Mouse (Mus musculus) forebrain, embryonic 12.5 days (tissue): ENCODE results near the gene Tpst2. TPM values are rescaled to one million over a fixed set of nuclear protein-coding genes. Genes with fewer than 3 reads are reported as not detected.

Experiments
- ATAC-seq: fragments of 200-750 bp; cut with Nextera tagmentation; 2 replicates; pipeline ENCODE4 v1.8.0; 2017; ENCODE audit warnings: moderate TSS enrichment; ENCODE audit not compliant: low FRiP score
- H3K27ac ChIP-seq: fragments of 300-500 bp; sonication (generic); 2 replicates; pipeline ENCODE4 v1.5.1; 2016; ENCODE audit warnings: mild to moderate bottlenecking
- H3K27me3 ChIP-seq: fragments of 300-500 bp; sonication (generic); 2 replicates; pipeline ENCODE4 v1.6.1; 2016; ENCODE audit warnings: mild to moderate bottlenecking
- H3K36me3 ChIP-seq: fragments of 300-500 bp; sonication (generic); replicated peaks from 2 replicates; pipeline ENCODE4 v1.6.1; 2016; ENCODE audit warnings: mild to moderate bottlenecking
- H3K4me1 ChIP-seq: fragments of 300-500 bp; sonication (generic); 2 replicates; pipeline ENCODE4 v1.6.1; 2016
- H3K4me2 ChIP-seq: fragments of 300-500 bp; sonication (generic); 2 replicates; pipeline ENCODE4 v1.6.1; 2016; ENCODE audit warnings: mild to moderate bottlenecking, moderate library complexity
- H3K4me3 ChIP-seq: fragments of 300-500 bp; sonication (generic); replicated peaks from 2 replicates; pipeline ENCODE4 v1.5.1; 2016; ENCODE audit warnings: mild to moderate bottlenecking
- H3K9ac ChIP-seq: fragments of 300-500 bp; sonication (generic); 2 replicates; pipeline ENCODE4 v1.6.1; 2016; ENCODE audit warnings: mild to moderate bottlenecking
- H3K9me3 ChIP-seq: fragments of 300-500 bp; sonication (generic); 2 replicates; pipeline ENCODE4 v1.6.1; 2016
- WGBS: fragments of 180-500 bp; shearing (Covaris S2); methylation state at CpG from one replicate; pipeline ENCODE4 v1.1.7; 2016; 5-methylcytosine and 5-hydroxymethylcytosine counted together
- polyA plus RNA-seq: library from polyadenylated mRNA; unstranded; fragments of >200 nt; fragmentation: Nextera tagmentation; extraction: Ambion mirVana; gene quantifications from 2 replicates; pipeline ENCODE4 v1.2.1, GENCODE M21; 2016

The Tpst2 gene
- polyA plus RNA-seq, 1 experiment from 2014 or later: 27.1 TPM

DNA sequence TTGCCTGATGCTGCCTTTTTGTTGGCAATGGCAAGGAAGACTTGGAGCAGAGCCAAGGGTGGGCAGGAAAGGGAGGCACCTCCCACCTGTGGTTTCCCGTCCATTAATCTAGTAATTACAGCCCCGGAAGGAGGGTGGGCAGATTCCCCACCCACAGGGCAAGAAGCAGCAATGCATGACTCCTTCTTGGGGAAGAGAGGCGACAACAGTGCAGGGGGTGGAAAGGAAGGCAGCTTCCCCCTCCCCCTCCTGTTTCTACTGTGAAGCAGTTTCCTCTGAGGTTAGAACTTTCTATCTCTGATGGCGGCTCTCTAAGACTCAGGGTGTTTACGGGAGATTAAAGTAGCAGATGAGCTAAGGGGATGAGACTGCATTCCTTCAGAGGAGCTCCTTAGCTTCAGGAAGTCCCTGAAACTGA lies 34.1 kb upstream of the Tpst2 start:
- Histone ChIP-seq H3K4me2 (no peak overlapping the region), H3K36me3 (no peaks in the 10 kb centered on the region), H3K9me3 (no peaks in the 10 kb centered on the region), H3K27me3 (no peaks in the 10 kb centered on the region), H3K27ac (peak overlapping the region; percentile 13; the same call in 1 of the 2 replicates), H3K4me1 (peaks cover 43% of the 10 kb centered on the region), H3K9ac (no peak overlapping the region), H3K4me3 (no peak overlapping the region)
- WGBS: 68% methylated on average over 5 of the region's 5 CpGs
- no peak for ATAC-seq

GRCm38 (mm10) chr5:112243041-112243440 lies 33.5 kb upstream of the Tpst2 start:
- Histone ChIP-seq H3K9ac (no peak overlapping the region), H3K27me3 (no peaks in the 10 kb centered on the region), H3K4me2 (no peak overlapping the region), H3K4me3 (no peak overlapping the region), H3K27ac (no peak overlapping the region), H3K9me3 (no peaks in the 10 kb centered on the region), H3K4me1 (peaks cover 36% of the 10 kb centered on the region), H3K36me3 (no peaks in the 10 kb centered on the region)
- ATAC-seq: no peak
- WGBS: 61% methylated on average over 5 of the region's 5 CpGs

DNA sequence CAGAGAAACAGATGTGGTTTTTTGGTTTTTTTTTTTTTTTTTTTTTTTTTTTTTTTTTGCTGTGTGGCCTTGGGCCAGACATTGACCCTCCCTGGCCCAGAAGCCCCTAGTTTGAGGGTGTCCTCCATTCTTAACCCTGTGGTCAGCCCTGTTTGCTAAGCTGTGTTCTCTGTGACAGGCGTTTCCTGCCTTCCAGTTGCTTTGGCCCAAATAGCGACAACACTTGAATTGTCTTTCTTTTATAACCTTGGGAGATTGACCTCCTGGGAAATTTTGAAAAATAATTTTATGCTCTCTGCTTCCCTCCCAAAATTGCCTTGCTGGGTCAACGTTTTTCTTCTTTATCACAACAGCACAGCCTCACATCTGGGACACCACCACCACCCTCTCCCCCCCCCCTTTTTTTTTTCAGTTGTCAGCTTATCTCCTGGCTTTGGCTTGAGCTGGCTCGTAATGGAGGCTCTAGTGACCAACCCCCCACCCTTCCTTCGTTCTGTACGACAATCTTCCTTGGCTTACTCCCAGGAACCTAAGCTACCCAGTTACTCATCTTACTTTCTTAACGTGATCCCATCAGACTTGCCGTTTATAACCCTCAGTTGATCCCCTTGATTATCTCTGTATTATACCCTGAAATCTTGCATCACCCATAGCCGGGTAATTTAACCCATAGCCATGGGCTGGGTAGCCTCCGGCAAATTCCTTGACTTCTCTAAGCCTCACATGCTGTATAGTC lies 32.8 kb upstream of the Tpst2 start:
- no peak overlapping the region for H3K4me3 ChIP-seq
- no peaks in the 10 kb centered on the region for H3K36me3 ChIP-seq
- peaks cover 29% of the 10 kb centered on the region for H3K4me1 ChIP-seq
- no peak overlapping the region for H3K27ac ChIP-seq
- no peak overlapping the region for H3K9ac ChIP-seq
- WGBS: 79% methylated on average over 10 of the region's 10 CpGs
- ATAC-seq: no peak
- H3K9me3 ChIP-seq: no peaks in the 10 kb centered on the region
- no peaks in the 10 kb centered on the region for H3K27me3 ChIP-seq
- no peak overlapping the region for H3K4me2 ChIP-seq

- Histone ChIP-seq H3K4me1 (peaks cover 24% of the 10 kb centered on the region), H3K36me3 (no peaks in the 10 kb centered on the region), H3K9me3 (no peaks in the 10 kb centered on the region), H3K27me3 (no peaks in the 10 kb centered on the region), H3K4me3 (no peak overlapping the region), H3K27ac (no peak overlapping the region), H3K4me2 (no peak overlapping the region), H3K9ac (no peak overlapping the region)
- ATAC-seq: no peak
- WGBS: 81% methylated on average over 1 of the region's 1 CpGs
Observed at GRCm38 (mm10) chr5:112244275-112244562, 32.3 kb upstream of the Tpst2 start.

DNA sequence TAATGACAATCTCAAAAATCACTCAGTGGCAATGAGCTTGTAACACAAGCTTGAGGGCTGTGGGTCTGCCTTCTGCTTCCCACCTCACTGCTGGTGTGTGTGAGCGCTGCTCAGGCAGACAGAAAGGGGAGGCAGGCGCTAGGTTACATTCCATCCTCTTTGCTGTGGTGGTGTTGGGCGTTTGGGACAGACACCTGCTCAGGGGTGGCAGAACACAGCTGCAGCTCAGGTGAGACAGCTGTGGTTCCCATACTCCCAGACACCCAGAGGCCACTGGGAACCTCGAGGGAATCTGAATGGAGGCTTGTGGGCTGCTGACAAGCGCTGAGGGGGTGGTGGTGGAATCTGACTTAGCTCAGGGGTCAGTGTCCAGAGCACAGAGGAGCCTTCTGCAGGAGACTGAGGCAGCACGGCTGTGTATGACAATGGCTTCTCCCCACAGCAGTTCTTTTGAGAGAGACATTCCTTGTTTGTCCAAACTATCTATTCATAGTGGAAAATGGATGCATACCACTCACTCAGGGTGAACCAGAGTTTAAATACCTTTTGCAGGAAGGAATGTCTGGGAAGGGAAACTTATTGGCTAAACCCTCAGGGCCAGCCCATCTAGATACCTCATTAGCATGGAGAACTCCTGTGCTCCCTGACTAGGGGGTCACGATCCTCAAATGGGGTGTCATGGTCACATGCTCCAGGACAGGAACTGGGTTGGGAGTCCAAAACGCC lies 31.4 kb upstream of the Tpst2 start:
- no peak overlapping the region for H3K4me3 ChIP-seq
- H3K9ac ChIP-seq: no peak overlapping the region
- H3K9me3 ChIP-seq: no peaks in the 10 kb centered on the region
- H3K4me1 ChIP-seq: peaks cover 16% of the 10 kb centered on the region
- 55% methylated on average over 8 of the region's 8 CpGs for WGBS
- no peak for ATAC-seq
- H3K36me3 ChIP-seq: no peaks in the 10 kb centered on the region
- no peak overlapping the region for H3K27ac ChIP-seq
- no peaks in the 10 kb centered on the region for H3K27me3 ChIP-seq
- H3K4me2 ChIP-seq: no peak overlapping the region

DNA sequence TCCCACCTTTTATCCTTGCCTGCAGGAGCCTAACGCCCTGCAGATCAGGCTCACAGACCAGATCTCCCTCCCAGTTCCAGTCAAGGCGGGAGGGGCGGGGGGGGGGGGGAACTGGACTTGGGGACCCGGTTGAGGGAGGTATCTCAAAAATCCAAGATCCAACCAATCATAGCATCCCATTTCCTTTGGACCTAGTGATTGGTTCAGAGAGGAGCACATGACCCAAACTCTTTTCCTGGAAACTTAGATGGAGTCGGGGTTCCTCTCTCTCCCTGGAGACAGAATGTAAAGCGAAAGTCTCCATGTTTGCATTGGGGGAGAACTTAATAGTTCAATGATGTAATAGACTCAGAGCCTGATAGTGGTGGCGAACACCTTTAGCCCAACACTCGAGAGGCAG lies 29.1 kb upstream of the Tpst2 start:
- Histone ChIP-seq H3K9ac (no peak overlapping the region), H3K9me3 (no peaks in the 10 kb centered on the region), H3K4me1 (peaks cover 1% of the 10 kb centered on the region; the same call in 1 of the 2 replicates), H3K4me2 (no peak overlapping the region), H3K36me3 (no peaks in the 10 kb centered on the region), H3K27ac (no peak overlapping the region), H3K4me3 (no peak overlapping the region), H3K27me3 (no peaks in the 10 kb centered on the region)
- no peak for ATAC-seq
- 52% methylated on average over 8 of the region's 8 CpGs for WGBS

DNA sequence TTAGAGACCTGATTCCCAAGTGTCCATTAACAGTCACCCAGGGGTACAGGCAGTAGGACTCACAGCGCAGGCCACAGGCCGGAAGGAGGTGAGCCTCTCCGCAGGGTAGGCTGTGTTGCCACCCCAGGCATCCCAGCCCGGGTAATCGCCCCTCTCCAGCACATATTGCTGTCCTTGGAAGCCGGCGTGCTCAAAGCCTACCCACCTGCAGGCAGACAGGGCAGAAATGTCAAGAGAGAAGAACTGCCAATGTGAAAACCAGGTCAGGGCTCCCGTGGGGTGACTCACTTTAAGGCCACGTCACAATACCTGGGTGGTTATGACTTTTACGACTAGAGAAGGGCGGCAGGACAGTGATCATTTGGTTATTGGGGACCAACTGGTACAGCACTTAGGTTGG lies 27.4 kb upstream of the Tpst2 start:
- no peaks in the 10 kb centered on the region for H3K27me3 ChIP-seq
- no peak for ATAC-seq
- H3K9me3 ChIP-seq: no peaks in the 10 kb centered on the region
- H3K9ac ChIP-seq: no peak overlapping the region
- WGBS: 89% methylated on average over 11 of the region's 11 CpGs
- H3K36me3 ChIP-seq: no peaks in the 10 kb centered on the region
- no peak overlapping the region for H3K4me3 ChIP-seq
- no peak overlapping the region for H3K4me2 ChIP-seq
- no peak overlapping the region for H3K27ac ChIP-seq
- H3K4me1 ChIP-seq: peaks cover 7% of the 10 kb centered on the region

- 83% methylated on average over 2 of the region's 2 CpGs for WGBS
- H3K4me2 ChIP-seq: no peak within 1 kb of the TSS
- H3K9ac ChIP-seq: no peak within 1 kb of the TSS
Observed at GRCm38 (mm10) chr5:112252400-112252799, 24.1 kb upstream of the Tpst2 start, which contains the start of gene Cryba4. Cryba4 (minus strand) TSS chr5:112252518.

GRCm38 (mm10) chr5:112253169-112253568 lies 23.3 kb upstream of the Tpst2 start:
- Histone ChIP-seq H3K27ac (peak overlapping the region; percentile 19; the same call in 1 of the 2 replicates), H3K9ac (no peak overlapping the region), H3K4me3 (no peak overlapping the region), H3K27me3 (no peaks in the 10 kb centered on the region), H3K36me3 (no peaks in the 10 kb centered on the region), H3K4me2 (no peak overlapping the region), H3K9me3 (no peaks in the 10 kb centered on the region), H3K4me1 (peaks cover 10% of the 10 kb centered on the region)
- WGBS: 10% methylated on average over 8 of the region's 8 CpGs
- no peak for ATAC-seq

More at GRCm38 (mm10) chr5:112252400-112252799, 24.1 kb upstream of the Tpst2 start, which contains the start of gene Cryba4:
- H3K27me3 ChIP-seq: no peaks in the 10 kb centered on the region
- no peak within 1 kb of the TSS for H3K4me3 ChIP-seq
- H3K9me3 ChIP-seq: no peaks in the 10 kb centered on the region
- no peak for ATAC-seq
- no peaks in the 10 kb centered on the region for H3K36me3 ChIP-seq
- peak within 1 kb of the TSS; percentile 19; the same call in 1 of the 2 replicates for H3K27ac ChIP-seq
- peaks cover 10% of the 10 kb centered on the region for H3K4me1 ChIP-seq

- Histone ChIP-seq H3K9ac (no peak overlapping the region), H3K27me3 (no peaks in the 10 kb centered on the region), H3K27ac (no peak overlapping the region), H3K4me1 (peaks cover 10% of the 10 kb centered on the region), H3K9me3 (no peaks in the 10 kb centered on the region), H3K4me3 (no peak overlapping the region), H3K36me3 (no peaks in the 10 kb centered on the region), H3K4me2 (no peak overlapping the region)
- no peak for ATAC-seq
- 80% methylated on average over 7 of the region's 7 CpGs for WGBS
Observed at GRCm38 (mm10) chr5:112254282-112254806, 22.1 kb upstream of the Tpst2 start.

DNA sequence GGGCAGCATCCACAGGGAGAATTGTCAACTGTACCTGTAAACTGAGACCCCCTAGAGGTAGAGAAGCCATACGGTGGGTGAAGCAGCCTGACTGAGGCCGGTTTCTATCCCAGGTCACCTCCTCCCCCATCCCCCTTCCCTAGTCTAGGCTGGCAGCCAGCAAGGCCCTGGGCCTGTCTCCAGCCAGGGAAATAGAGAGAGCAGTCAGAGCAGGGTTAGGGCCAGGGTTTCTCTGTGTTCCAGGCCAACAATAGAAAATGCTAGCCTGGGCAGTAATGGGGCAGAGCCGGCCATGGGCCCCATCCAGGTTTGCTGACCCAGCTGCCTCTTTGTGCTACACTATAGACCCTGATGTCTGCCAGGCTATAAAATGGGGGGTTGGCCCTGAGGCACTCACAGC lies 21.1 kb upstream of the Tpst2 start, which contains the start of gene Crybb1:
Gene Crybb1 (plus strand): TSS at position 390 of the 400 bp plus-strand sequence.
- no peak within 1 kb of the TSS for H3K4me2 ChIP-seq
- H3K27me3 ChIP-seq: 0 out of 2 replicates have a peak, but pooled peaks cover under 1% of the 10 kb centered on the region
- H3K9me3 ChIP-seq: no peaks in the 10 kb centered on the region
- H3K36me3 ChIP-seq: no peaks in the 10 kb centered on the region
- no peak within 1 kb of the TSS for H3K9ac ChIP-seq
- H3K4me1 ChIP-seq: peaks cover 10% of the 10 kb centered on the region
- ATAC-seq: no peak
- H3K27ac ChIP-seq: no peak within 1 kb of the TSS
- WGBS: 45% methylated on average over 3 of the region's 3 CpGs
- H3K4me3 ChIP-seq: no peak within 1 kb of the TSS

DNA sequence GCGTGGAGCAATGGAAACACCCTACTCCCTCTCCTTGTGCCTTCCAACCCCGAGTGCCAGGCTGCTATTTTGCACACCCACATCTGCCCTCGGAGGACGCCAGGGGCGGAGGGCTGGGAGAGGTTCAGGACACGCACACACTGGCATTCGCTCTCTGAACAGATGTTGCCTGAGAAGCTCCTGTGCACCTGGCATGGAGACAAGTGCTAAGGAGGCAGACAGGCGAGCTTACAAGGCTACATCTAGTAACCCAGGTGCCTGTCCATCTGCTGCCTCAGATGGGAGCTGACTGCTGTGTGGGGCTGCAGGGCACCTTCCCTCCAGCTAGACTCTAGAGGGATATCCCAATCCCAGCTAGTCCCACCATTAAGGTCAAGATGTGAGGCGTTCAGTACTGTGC lies 20.0 kb upstream of the Tpst2 start:
- Histone ChIP-seq H3K9ac (no peak overlapping the region), H3K27ac (no peak overlapping the region), H3K36me3 (no peaks in the 10 kb centered on the region), H3K4me2 (no peak overlapping the region), H3K9me3 (no peaks in the 10 kb centered on the region), H3K27me3 (0 out of 2 replicates have a peak, but pooled peaks cover 5% of the 10 kb centered on the region), H3K4me3 (no peak overlapping the region), H3K4me1 (peaks cover 10% of the 10 kb centered on the region)
- no peak for ATAC-seq
- WGBS: 80% methylated on average over 9 of the region's 9 CpGs
